In genomic region chr12:33303384-33303770, GRCm38 (mm10) we compare ENCODE assay signal across 8 mouse cellular contexts.
DNase-seq lines count a peak whose midpoint lies in the region; ATAC-seq and TF ChIP-seq lines count a peak whose summit lies in the region.

No protein-coding gene starts in this region.

- H3K79me2 ChIP-seq in macrophage (ENCODE audit: inconsistent target) = peaks cover 29% of the 10 kb centered on the region

- TF ChIP-seq CTCF in intestine, postnatal 0 days (IDR thresholded peaks at IDR 0.05; ENCODE audit: low read depth) = no peak

- no peaks in the 10 kb centered on the region for H3K9me3 ChIP-seq in heart, embryonic 16.5 days (replicated peaks; ENCODE audit: control insufficient read depth, low read length)
- no peaks in the 10 kb centered on the region for H3K9me3 ChIP-seq in embryonic facial prominence, embryonic 10.5 days
- H3K9me3 ChIP-seq in intestine, postnatal 0 days (ENCODE audit: control insufficient read depth) = no peaks in the 10 kb centered on the region

- 0 out of 2 replicates have a peak overlapping the region, but pooled peaks have one; percentile 34 for H3K9ac ChIP-seq in heart, embryonic 16.5 days (ENCODE audit: low read length)
- peak overlapping the region; percentile 41; the same call in 1 of the 2 replicates for H3K9ac ChIP-seq in intestine, postnatal 0 days (ENCODE audit: low read depth, low read length)

- H3K4me1 ChIP-seq in heart, embryonic 16.5 days (ENCODE audit: control insufficient read depth, insufficient read depth, low read length) = peaks cover 10% of the 10 kb centered on the region
- H3K4me1 ChIP-seq in embryonic facial prominence, embryonic 10.5 days = peaks cover 18% of the 10 kb centered on the region
- no peaks in the 10 kb centered on the region for H3K4me1 ChIP-seq in intestine, postnatal 0 days (replicated peaks; ENCODE audit: control insufficient read depth, insufficient read depth, low read length)

- H3K4me3 ChIP-seq in heart, embryonic 16.5 days (ENCODE audit: low read length) = peak overlapping the region; percentile 58
- H3K4me3 ChIP-seq in embryonic facial prominence, embryonic 10.5 days = peak overlapping the region; percentile 62
- H3K4me3 ChIP-seq in intestine, postnatal 0 days (ENCODE audit: low read depth, low read length) = peak overlapping the region; percentile 57
- peak overlapping the region; percentile 57 for H3K4me3 ChIP-seq in macrophage (ENCODE audit: inconsistent target)

- no peak for ATAC-seq in heart, embryonic 16.5 days (replicated peaks; ENCODE audit: extremely low read depth, insufficient read depth, low FRiP score)
- ATAC-seq in intestine, postnatal 0 days = peak; percentile 22; the same call in 1 of the 2 replicates

- intact Hi-C loops in heart, postnatal 25 days (cut with DNase I) = no loop called here

- DNase-seq in heart, postnatal 25 days (ENCODE audit: low spot score) = no peak
- no peak for DNase-seq in embryonic facial prominence, embryonic 10.5 days (ENCODE audit: low spot score)
- DNase-seq in right cerebral cortex, postnatal 4 days = no peak
- no peak for DNase-seq in thymus, postnatal 0 days (ENCODE audit: low spot score)
- no peak for DNase-seq in cerebellum, postnatal 14 days

- WGBS in heart, embryonic 16.5 days = 8% methylated on average over 9 of the region's 9 CpGs
- 3% methylated on average over 9 of the region's 9 CpGs for WGBS in embryonic facial prominence, embryonic 10.5 days
- 14% methylated on average over 9 of the region's 9 CpGs for WGBS in intestine, postnatal 0 days
- 24% methylated on average over 9 of the region's 9 CpGs for WGBS in macrophage (ENCODE audit: missing documents)

- H3K27me3 ChIP-seq in heart, embryonic 16.5 days (ENCODE audit: control insufficient read depth, insufficient read depth, low read length) = no peaks in the 10 kb centered on the region
- peaks cover 33% of the 10 kb centered on the region for H3K27me3 ChIP-seq in embryonic facial prominence, embryonic 10.5 days (replicated peaks; ENCODE audit: low read depth, poor library complexity, severe bottlenecking)
- no peaks in the 10 kb centered on the region for H3K27me3 ChIP-seq in intestine, postnatal 0 days (replicated peaks; ENCODE audit: control insufficient read depth, insufficient read depth, low read length)

- H3K36me3 ChIP-seq in heart, embryonic 16.5 days (ENCODE audit: control insufficient read depth, insufficient read depth) = no peaks in the 10 kb centered on the region
- 0 out of 2 replicates have a peak, but pooled peaks cover 3% of the 10 kb centered on the region for H3K36me3 ChIP-seq in embryonic facial prominence, embryonic 10.5 days (replicated peaks)
- no peaks in the 10 kb centered on the region; the same call in 1 of the 2 replicates for H3K36me3 ChIP-seq in intestine, postnatal 0 days (ENCODE audit: control insufficient read depth, insufficient read depth)
- no peaks in the 10 kb centered on the region for H3K36me3 ChIP-seq in macrophage (ENCODE audit: inconsistent target)

- H3K4me2 ChIP-seq in heart, embryonic 16.5 days (ENCODE audit: low read depth, low read length) = peak overlapping the region; percentile 88
- peak overlapping the region; percentile 91 for H3K4me2 ChIP-seq in intestine, postnatal 0 days (replicated peaks; ENCODE audit: low read depth)

- H3K27ac ChIP-seq in heart, embryonic 16.5 days (ENCODE audit: low read length) = peak overlapping the region; percentile 34; the same call in 1 of the 2 replicates
- H3K27ac ChIP-seq in embryonic facial prominence, embryonic 10.5 days (replicated peaks) = no peak overlapping the region
- peak overlapping the region; percentile 81; the same call in 1 of the 2 replicates for H3K27ac ChIP-seq in intestine, postnatal 0 days (ENCODE audit: low read depth, low read length)
- H3K27ac ChIP-seq in macrophage = peak overlapping the region; percentile 72
